Mouse (Mus musculus) cerebellum, adult 9-11 months (tissue): Measurements from ENCODE around the gene Prss34.

Experiments
- DNase-seq: peaks from one replicate; pipeline ENCODE4 v3.0.0; 2022

The Prss34 gene

GRCm38 (mm10) chr17:25320819-25321218 is 22.6 kb downstream of the Prss34 start:
- no peak for DNase-seq

GRCm38 (mm10) chr17:25322930-25323329 is 24.7 kb downstream of the Prss34 start:
- DNase-seq, result no peak

- no peak for DNase-seq
Observed at GRCm38 (mm10) chr17:25332321-25332720, 34.1 kb downstream of the Prss34 start.

- DNase-seq, result peak; percentile 10
Observed at GRCm38 (mm10) chr17:25333943-25334342, 35.7 kb downstream of the Prss34 start.

GRCm38 (mm10) chr17:25338218-25338617 is 40.0 kb downstream of the Prss34 start:
- DNase-seq, result no peak

GRCm38 (mm10) chr17:25340003-25340402 is 41.8 kb downstream of the Prss34 start:
- DNase-seq, result no peak

GRCm38 (mm10) chr17:25341490-25341889 is 43.3 kb downstream of the Prss34 start:
- no peak for DNase-seq

- no peak for DNase-seq
Observed at GRCm38 (mm10) chr17:25345462-25345861, 47.3 kb downstream of the Prss34 start, which contains the start of gene Tpsab1. Gene Tpsab1, minus strand, starts transcription at chr17:25345562.
